Comparison of ENCODE assay signal across 10 mouse cellular contexts in genomic region chr8:10961989-10962388, GRCm38 (mm10). TPM values are rescaled to one million over a fixed set of nuclear protein-coding genes. Genes with fewer than 3 reads are reported as not detected.
DNase-seq lines count a peak whose midpoint lies in the region; ATAC-seq lines count a peak whose summit lies in the region.
"Had no signal": no experiment of that assay in that cellular context is flagged by ENCODE, and none has a peak within 500 bp of the region (broad histone marks: within the 10 kb centered on the region; RNA-seq: fewer than 3 reads in every experiment).

No protein-coding gene starts in this region.

- 9% methylated on average over 8 of the region's 8 CpGs for WGBS in heart, embryonic 13.5 days

- no peaks in the 10 kb centered on the region for H3K36me3 ChIP-seq in heart, embryonic 13.5 days
- H3K36me3 ChIP-seq: G1E; midbrain, embryonic 12.5 days had no signal

- H3K9ac ChIP-seq in heart, embryonic 13.5 days: no peak overlapping the region
- H3K9ac ChIP-seq: midbrain, embryonic 12.5 days had no signal

- no peak for DNase-seq in heart, adult 9 months (ENCODE audit: low spot score in 2 of 2)
- peak; percentile 84 for DNase-seq in embryo, embryonic 11 days
- peak; percentile 80 for DNase-seq in kidney, adult 9 months
- peak; percentile 48 for DNase-seq in lung, postnatal 36 days
- DNase-seq in frontal cortex, postnatal 10 days (ENCODE audit: low spot score in 2 of 2): no peak
- no peak for DNase-seq in cerebellum, adult 18-20 months

- H3K4me2 ChIP-seq in heart, embryonic 13.5 days: peak overlapping the region; percentile 30
- H3K4me2 ChIP-seq: midbrain, embryonic 12.5 days had no signal

- no peaks in the 10 kb centered on the region for H3K9me3 ChIP-seq in heart, embryonic 13.5 days
- H3K9me3 ChIP-seq: G1E; midbrain, embryonic 12.5 days had no signal

- ATAC-seq in heart, embryonic 13.5 days (ENCODE audit: extremely low read depth, insufficient number of reproducible peaks, low FRiP score, low TSS enrichment): no peak
- ATAC-seq in megakaryocyte, adult 5-6 weeks (ENCODE audit: poor library complexity, severe bottlenecking): no peak

- H3K27me3 ChIP-seq in heart, embryonic 13.5 days (replicated peaks): peaks cover 16% of the 10 kb centered on the region

- peaks cover 94% of the 10 kb centered on the region for H3K4me1 ChIP-seq in heart, embryonic 13.5 days

- no peak overlapping the region for H3K4me3 ChIP-seq in heart, embryonic 13.5 days
- H3K4me3 ChIP-seq: midbrain, embryonic 12.5 days had no signal

- H3K27ac ChIP-seq in heart, embryonic 13.5 days (replicated peaks): peak overlapping the region; percentile 79
- H3K27ac ChIP-seq: midbrain, embryonic 12.5 days had no signal

RNA-seq across cellular contexts. Expression of gene Irs2, which starts 46.3 kb away (rescaled TPM):
- 3.0 and 3.2 TPM in 2 replicates for polyA plus RNA-seq in heart, embryonic 13.5 days (2015; fragmentation: Nextera tagmentation; extraction: Ambion mirVana)
- 12.3 and 12.5 TPM in 2 replicates for total RNA-seq in megakaryocyte, adult 5-6 weeks (2015)
- 7.6 and 10.9 TPM in 2 replicates for total RNA-seq in megakaryocyte, adult 5-6 weeks (2017)

Comparison
In these comparisons a context has a peak if more than half of its experiments do, and no peak if none do; other contexts are left out.
1. DNase-seq: peak in embryo, embryonic 11 days (single experiment), kidney, adult 9 months (single experiment) and lung, postnatal 36 days (single experiment); none in heart, adult 9 months (0 of 2), frontal cortex, postnatal 10 days (0 of 2) and cerebellum, adult 18-20 months (0 of 2).